Mouse (Mus musculus) testis, postnatal 10 days (tissue): ENCODE data around the gene Dlgap1.

ENCODE experiments used
- DNase-seq: peaks from one replicate; pipeline ENCODE4 v3.0.0; 2021; ENCODE audit warnings: low spot score

Gene Dlgap1

GRCm38 (mm10) chr17:70173916-70174315 lies 205.0 kb downstream of the Dlgap1 start:
- no peak for DNase-seq

DNA sequence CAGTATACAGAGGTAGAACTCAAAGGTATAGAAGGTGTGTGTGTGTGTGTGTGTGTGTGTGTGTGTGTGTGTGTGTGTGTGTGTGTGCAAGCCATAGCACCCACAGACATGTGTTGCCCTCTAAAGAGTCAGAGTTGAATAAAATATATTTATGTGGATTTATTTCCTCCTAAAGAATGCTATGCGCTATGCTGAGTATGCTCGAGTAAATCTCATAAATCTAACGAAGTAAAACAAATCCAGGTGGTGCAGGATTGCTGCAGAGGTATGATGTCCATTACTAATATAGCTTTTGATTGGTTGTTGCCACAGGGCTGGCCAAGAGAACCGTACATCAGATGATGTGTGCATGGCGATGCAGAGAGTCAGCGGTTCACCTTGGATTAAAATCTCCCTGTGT lies 222.4 kb downstream of the Dlgap1 start:
- DNase-seq = no peak

DNA sequence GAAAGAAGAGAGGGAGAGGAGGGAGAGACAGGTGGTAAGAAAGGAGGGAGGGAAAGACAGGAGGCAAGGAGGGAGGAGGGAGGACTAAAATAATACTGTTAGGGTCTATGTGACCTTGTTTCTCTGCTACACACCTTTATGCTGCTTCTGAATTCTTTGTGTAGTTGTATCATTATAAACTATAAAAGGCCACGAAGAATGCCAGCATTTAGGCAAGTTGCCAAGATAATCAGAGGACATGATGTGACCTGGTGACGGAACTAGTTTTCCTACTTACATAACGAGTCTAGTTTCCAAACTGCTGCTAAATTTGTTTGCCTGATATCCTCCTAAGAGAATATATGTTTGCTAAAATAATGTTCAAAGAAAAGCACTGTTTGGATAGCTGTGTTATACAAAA lies 254.0 kb downstream of the Dlgap1 start:
- no peak for DNase-seq

DNA sequence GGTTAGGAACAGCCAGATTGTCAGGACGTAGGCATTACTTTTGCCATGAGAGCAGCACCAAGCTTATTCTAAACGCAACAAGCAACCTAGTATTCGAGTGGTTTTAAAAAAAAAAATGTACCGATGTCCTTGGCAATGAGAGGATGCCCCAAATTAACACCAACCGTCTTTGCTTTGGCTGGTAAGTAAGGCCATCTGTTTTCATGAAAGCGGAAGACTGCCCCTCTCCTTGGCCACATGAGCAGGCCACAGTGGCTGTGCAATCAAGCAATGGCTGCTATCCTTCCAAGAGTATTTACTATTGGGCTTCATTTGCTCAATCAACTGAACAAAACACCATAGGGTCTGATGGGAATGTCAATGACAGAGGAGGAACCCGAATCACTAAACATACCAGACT lies 278.5 kb downstream of the Dlgap1 start:
- DNase-seq = no peak

DNA sequence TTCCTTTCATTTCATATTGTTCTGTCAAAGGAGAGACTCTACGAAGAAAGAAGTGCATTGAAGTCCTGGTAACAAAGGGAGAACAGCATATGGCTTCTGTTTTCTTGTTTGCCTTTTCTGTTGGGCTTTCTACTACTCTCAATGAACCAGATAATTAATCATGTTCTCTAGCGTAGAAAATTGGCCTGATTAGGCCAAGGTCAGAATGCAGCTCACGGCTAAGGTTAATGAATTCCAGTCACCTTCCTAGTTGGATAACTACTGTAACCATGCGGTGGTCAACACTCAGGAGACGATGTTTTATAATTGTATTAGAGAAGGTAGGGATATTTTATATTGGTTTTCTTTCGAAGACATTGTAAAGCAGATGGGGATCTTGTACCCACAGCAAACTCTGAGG lies 279.4 kb downstream of the Dlgap1 start:
- no peak for DNase-seq

DNA sequence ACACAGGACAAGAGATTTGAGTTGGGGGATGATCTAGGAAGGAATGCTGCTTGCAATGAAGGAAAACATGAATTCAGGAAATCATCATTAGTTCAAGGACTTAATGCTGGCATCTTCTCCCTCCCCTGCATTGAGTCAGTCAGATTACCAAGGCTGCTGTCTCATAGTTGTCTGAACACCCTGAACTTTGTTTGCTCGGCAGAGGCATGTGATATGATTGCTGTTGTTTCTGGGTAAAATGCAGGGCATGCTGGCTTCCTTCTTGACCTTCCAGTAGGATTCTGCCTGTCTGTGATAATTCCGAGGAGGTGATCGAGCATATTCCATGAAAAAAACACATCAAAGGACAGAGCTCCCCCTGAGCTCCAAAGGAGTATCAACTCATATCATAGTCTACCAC lies 283.6 kb downstream of the Dlgap1 start:
- DNase-seq = no peak

- DNase-seq = no peak
These were observed 287.5 kb downstream of the Dlgap1 start for GRCm38 (mm10) chr17:70256371-70256770.

DNA sequence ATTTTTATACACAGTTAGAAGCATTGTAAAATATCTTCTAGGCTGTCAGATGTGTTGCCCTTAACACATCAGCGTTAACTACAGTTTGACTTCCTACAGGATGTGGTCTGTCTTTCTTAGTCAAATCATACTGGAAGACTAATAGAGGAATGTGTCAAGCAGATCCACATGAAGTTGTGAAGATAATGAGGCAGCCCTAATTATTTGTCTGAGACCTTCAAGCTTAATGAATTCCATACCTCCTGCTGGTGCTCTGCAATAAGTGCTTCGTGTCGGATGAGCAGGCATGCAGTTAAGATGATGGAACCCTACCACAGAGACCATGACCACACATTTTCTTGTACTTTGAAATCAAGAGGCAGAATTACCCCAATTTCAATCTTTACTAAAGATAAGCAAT lies 294.3 kb downstream of the Dlgap1 start:
- no peak for DNase-seq

DNA sequence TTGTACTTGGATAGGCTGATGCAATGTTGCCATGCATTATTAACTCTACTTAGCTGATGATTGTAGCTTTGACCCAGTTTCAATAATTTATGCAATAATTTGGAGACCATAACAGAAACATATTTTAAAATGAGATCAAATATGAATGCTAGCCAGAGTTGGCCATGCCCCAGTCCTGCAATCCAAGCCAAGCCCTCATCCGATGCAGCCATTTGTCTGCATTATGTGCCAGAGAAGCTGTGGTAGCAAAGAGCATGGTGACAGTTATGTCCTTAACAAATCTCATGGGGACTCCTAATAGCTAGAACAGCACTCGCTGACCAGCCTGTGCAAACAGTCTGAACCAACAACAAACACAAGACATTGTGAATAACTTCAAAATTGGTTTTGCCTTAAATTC lies 303.3 kb downstream of the Dlgap1 start:
- no peak for DNase-seq

GRCm38 (mm10) chr17:70287708-70288107 lies 318.8 kb downstream of the Dlgap1 start:
- DNase-seq = no peak

GRCm38 (mm10) chr17:70294106-70294505 lies 325.2 kb downstream of the Dlgap1 start:
- no peak for DNase-seq

- no peak for DNase-seq
These were observed 333.1 kb downstream of the Dlgap1 start for GRCm38 (mm10) chr17:70301941-70302478.

GRCm38 (mm10) chr17:70302656-70303055 lies 333.8 kb downstream of the Dlgap1 start:
- DNase-seq = no peak

GRCm38 (mm10) chr17:70305021-70305420 lies 336.1 kb downstream of the Dlgap1 start:
- DNase-seq = no peak

- DNase-seq = no peak
These were observed 338.7 kb downstream of the Dlgap1 start for GRCm38 (mm10) chr17:70307418-70308176.

- no peak for DNase-seq
These were observed 339.7 kb downstream of the Dlgap1 start for GRCm38 (mm10) chr17:70308364-70309231.

DNA sequence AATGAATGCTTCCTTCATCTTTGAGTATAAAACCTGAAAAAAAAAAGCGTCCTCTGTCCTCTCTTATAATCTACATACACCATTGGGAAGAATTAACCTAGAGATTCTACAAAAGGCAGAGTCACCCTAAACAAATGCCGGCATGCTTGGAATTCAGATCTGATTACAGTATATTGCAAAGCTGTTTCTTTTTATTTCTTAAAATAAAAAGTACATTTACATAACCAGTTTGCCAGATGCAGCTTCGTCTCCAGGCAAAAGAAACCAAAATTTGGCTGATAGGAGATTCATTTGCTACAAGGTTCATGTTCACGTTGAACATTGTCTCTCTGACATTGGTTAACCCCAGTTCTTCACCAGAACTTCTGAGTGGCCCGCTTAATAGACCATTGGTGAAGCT lies 347.5 kb downstream of the Dlgap1 start:
- DNase-seq = no peak

DNA sequence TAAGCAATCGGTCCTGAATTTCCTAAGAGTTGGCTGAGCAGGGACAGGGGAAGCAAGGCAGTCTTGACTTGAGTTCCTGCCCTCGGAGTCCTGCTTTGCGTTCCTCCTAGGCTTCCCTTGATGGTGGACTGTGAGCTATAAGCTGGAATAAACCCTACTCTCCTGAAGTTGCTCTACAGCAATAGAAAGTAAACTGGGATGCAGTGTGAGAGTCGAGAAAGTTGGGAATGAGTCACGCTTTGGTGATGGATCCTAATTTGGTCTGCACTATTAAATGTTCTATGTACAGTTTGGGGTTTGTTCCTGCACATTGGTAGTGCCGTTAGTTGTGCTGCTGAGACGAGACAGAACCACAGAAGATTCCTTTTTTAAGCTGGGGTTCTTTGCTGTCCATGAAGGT lies 348.9 kb downstream of the Dlgap1 start:
- DNase-seq = no peak

- DNase-seq = no peak
These were observed 353.1 kb downstream of the Dlgap1 start for GRCm38 (mm10) chr17:70321976-70322375.

DNA sequence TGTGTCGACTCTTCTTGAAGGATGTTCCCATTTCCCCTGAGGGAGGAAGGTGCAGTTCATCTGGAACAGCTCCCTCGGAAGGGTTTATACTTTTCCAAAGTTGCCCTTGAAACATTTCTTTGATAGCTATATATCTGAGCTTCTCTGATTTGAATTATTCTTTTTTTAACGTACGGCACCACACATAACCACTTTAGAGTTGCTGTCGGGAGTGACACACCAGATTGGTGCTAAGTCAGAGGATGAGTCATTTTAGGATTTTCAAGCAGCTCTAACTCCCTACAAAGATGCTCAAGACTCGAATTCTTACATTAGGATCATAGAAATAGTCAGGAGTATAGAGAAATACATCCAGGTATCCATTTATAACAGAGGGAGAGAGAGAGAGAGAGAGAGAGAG lies 364.6 kb downstream of the Dlgap1 start:
- DNase-seq = no peak

GRCm38 (mm10) chr17:70334171-70334570 lies 365.3 kb downstream of the Dlgap1 start:
- DNase-seq = no peak

- no peak for DNase-seq
These were observed 370.9 kb downstream of the Dlgap1 start for GRCm38 (mm10) chr17:70339821-70340220.

DNA sequence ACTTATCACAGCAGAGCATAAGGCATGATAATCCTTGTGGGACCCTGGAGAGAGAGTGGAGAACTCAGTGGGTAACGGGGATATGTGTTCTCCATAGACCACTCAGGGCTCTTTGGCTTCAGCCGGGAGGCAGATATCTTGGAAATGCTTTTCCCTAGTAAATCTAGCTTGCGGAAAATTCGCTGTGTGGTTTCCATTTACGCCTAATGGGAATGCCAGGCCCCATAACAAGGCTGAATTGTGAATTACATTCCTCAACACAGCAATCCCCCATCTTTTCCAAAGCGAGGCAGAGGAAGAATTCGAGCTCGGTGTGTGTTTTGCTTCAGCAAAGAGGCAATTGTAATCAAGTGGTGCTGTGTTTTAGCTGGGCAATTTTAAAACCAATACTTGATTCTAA lies 372.4 kb downstream of the Dlgap1 start:
- no peak for DNase-seq
